Mouse (Mus musculus) hindbrain, embryonic 16.5 days (tissue): ENCODE results near the gene Atf7ip. TPM values are rescaled to one million over a fixed set of nuclear protein-coding genes. Genes with fewer than 3 reads are reported as not detected.

ENCODE experiments used
- ATAC-seq: fragments of 200-750 bp; cut with Nextera tagmentation; 2 replicates; pipeline ENCODE4 v1.8.0; 2017; ENCODE audit warnings: moderate TSS enrichment, moderate library complexity
- H3K27ac ChIP-seq: fragments of 300-500 bp; sonication (generic); 2 replicates; pipeline ENCODE4 v1.5.1; 2014; ENCODE audit warnings: low read depth, mild to moderate bottlenecking, control low read depth, low read length, moderate library complexity
- H3K27me3 ChIP-seq: fragments of 300-500 bp; sonication (generic); replicated peaks from 2 replicates; pipeline ENCODE4 v1.6.1; 2014; ENCODE audit warnings: low read length; ENCODE audit not compliant: control insufficient read depth, insufficient read depth
- H3K36me3 ChIP-seq: fragments of 300-500 bp; sonication (generic); 2 replicates; pipeline ENCODE4 v1.6.1; 2014; ENCODE audit warnings: mild to moderate bottlenecking, low read length, moderate library complexity, mixed read lengths; ENCODE audit not compliant: control insufficient read depth, insufficient read depth
- H3K4me1 ChIP-seq: fragments of 300-500 bp; sonication (generic); 2 replicates; pipeline ENCODE4 v1.6.1; 2014; ENCODE audit warnings: low read depth, low read length; ENCODE audit not compliant: control insufficient read depth, insufficient read depth
- H3K4me2 ChIP-seq: fragments of 300-500 bp; sonication (generic); 2 replicates; pipeline ENCODE4 v1.6.1; 2014; ENCODE audit warnings: mild to moderate bottlenecking, low read length, control low read depth, moderate library complexity
- H3K4me3 ChIP-seq: fragments of 300-500 bp; sonication (generic); 2 replicates; pipeline ENCODE4 v1.5.1; 2014; ENCODE audit warnings: mild to moderate bottlenecking, low read length, control low read depth, moderate library complexity
- H3K9ac ChIP-seq: fragments of 300-500 bp; sonication (generic); 2 replicates; pipeline ENCODE4 v1.6.1; 2014; ENCODE audit warnings: low read depth, mild to moderate bottlenecking, control low read depth, low read length, moderate library complexity
- H3K9me3 ChIP-seq: fragments of 300-500 bp; sonication (generic); 2 replicates; pipeline ENCODE4 v1.6.1; 2014; ENCODE audit warnings: mild to moderate bottlenecking, low read length, moderate library complexity; ENCODE audit not compliant: control insufficient read depth
- WGBS: fragments of 180-500 bp; shearing (Covaris S2); extraction: QIAGEN DNeasy Blood & Tissue Kit; methylation state at CpG from one replicate; pipeline ENCODE4 v1.1.7; 2014; 5-methylcytosine and 5-hydroxymethylcytosine counted together
- polyA plus RNA-seq: library from polyadenylated mRNA; unstranded; fragments of >200 nt; fragmentation: Nextera tagmentation; extraction: Ambion mirVana; gene quantifications from 2 replicates; pipeline ENCODE4 v1.2.1, GENCODE M21; 2015

Atf7ip gene
- polyA plus RNA-seq, 1 experiment from 2014 or later: 30.4 TPM

- H3K9ac ChIP-seq: no peak overlapping the region
- no peak overlapping the region for H3K27ac ChIP-seq
- H3K4me2 ChIP-seq: no peak overlapping the region
- no peak for ATAC-seq
- no peaks in the 10 kb centered on the region for H3K27me3 ChIP-seq
- 80% methylated on average over 6 of the region's 6 CpGs for WGBS
- no peaks in the 10 kb centered on the region for H3K9me3 ChIP-seq
- H3K4me3 ChIP-seq: no peak overlapping the region
- no peaks in the 10 kb centered on the region for H3K4me1 ChIP-seq
- no peaks in the 10 kb centered on the region for H3K36me3 ChIP-seq
Observed at GRCm38 (mm10) chr6:136633719-136634118, 127.8 kb downstream of the Atf7ip start.

- Histone ChIP-seq H3K4me1 (no peaks in the 10 kb centered on the region), H3K27ac (no peak overlapping the region), H3K9ac (no peak overlapping the region), H3K4me3 (no peak overlapping the region), H3K27me3 (no peaks in the 10 kb centered on the region), H3K36me3 (no peaks in the 10 kb centered on the region), H3K4me2 (no peak overlapping the region), H3K9me3 (no peaks in the 10 kb centered on the region)
- ATAC-seq: no peak
- 75% methylated on average over 3 of the region's 3 CpGs for WGBS
Observed at GRCm38 (mm10) chr6:136634982-136635381, 129.0 kb downstream of the Atf7ip start.

- Histone ChIP-seq H3K27ac (no peak overlapping the region), H3K4me2 (no peak overlapping the region), H3K27me3 (no peaks in the 10 kb centered on the region), H3K9me3 (no peaks in the 10 kb centered on the region; the same call in 1 of the 2 replicates), H3K4me3 (no peak overlapping the region), H3K9ac (no peak overlapping the region), H3K4me1 (no peaks in the 10 kb centered on the region), H3K36me3 (no peaks in the 10 kb centered on the region)
- WGBS: 93% methylated on average over 2 of the region's 2 CpGs
- no peak for ATAC-seq
Observed at GRCm38 (mm10) chr6:136644171-136644570, 138.2 kb downstream of the Atf7ip start.

- 54% methylated on average over 9 of the region's 9 CpGs for WGBS
- Histone ChIP-seq H3K9me3 (no peaks in the 10 kb centered on the region; the same call in 1 of the 2 replicates), H3K4me3 (no peak overlapping the region), H3K27ac (no peak overlapping the region), H3K4me2 (no peak overlapping the region), H3K9ac (no peak overlapping the region), H3K36me3 (no peaks in the 10 kb centered on the region), H3K4me1 (no peaks in the 10 kb centered on the region), H3K27me3 (no peaks in the 10 kb centered on the region)
- ATAC-seq: peak; percentile 45; the same call in 1 of the 2 replicates
Observed at GRCm38 (mm10) chr6:136645754-136646153, 139.8 kb downstream of the Atf7ip start.

GRCm38 (mm10) chr6:136646207-136646606, 140.2 kb downstream of the Atf7ip start:
- no peaks in the 10 kb centered on the region for H3K4me1 ChIP-seq
- H3K4me3 ChIP-seq: no peak overlapping the region
- no peaks in the 10 kb centered on the region for H3K36me3 ChIP-seq
- H3K9ac ChIP-seq: no peak overlapping the region
- H3K4me2 ChIP-seq: no peak overlapping the region
- peak; percentile 56 for ATAC-seq
- WGBS: 21% methylated on average over 6 of the region's 6 CpGs
- no peaks in the 10 kb centered on the region; the same call in 1 of the 2 replicates for H3K9me3 ChIP-seq
- no peak overlapping the region for H3K27ac ChIP-seq
- H3K27me3 ChIP-seq: no peaks in the 10 kb centered on the region

- Histone ChIP-seq H3K9ac (no peak overlapping the region), H3K27me3 (no peaks in the 10 kb centered on the region), H3K9me3 (no peaks in the 10 kb centered on the region; the same call in 1 of the 2 replicates), H3K27ac (no peak overlapping the region), H3K4me3 (no peak overlapping the region), H3K4me2 (no peak overlapping the region), H3K4me1 (no peaks in the 10 kb centered on the region), H3K36me3 (no peaks in the 10 kb centered on the region)
- ATAC-seq: no peak
- WGBS: 79% methylated on average over 10 of the region's 10 CpGs
Observed at GRCm38 (mm10) chr6:136647455-136647861, 141.5 kb downstream of the Atf7ip start.

- WGBS: 90% methylated on average over 8 of the region's 8 CpGs
- Histone ChIP-seq H3K36me3 (no peaks in the 10 kb centered on the region), H3K4me3 (no peak overlapping the region), H3K27me3 (no peaks in the 10 kb centered on the region), H3K9ac (no peak overlapping the region), H3K4me2 (no peak overlapping the region), H3K9me3 (no peaks in the 10 kb centered on the region), H3K27ac (no peak overlapping the region), H3K4me1 (no peaks in the 10 kb centered on the region)
- no peak for ATAC-seq
Observed at GRCm38 (mm10) chr6:136650664-136651063, 144.7 kb downstream of the Atf7ip start.

GRCm38 (mm10) chr6:136653331-136653730, 147.4 kb downstream of the Atf7ip start:
- WGBS: 71% methylated on average over 5 of the region's 5 CpGs
- Histone ChIP-seq H3K4me2 (no peak overlapping the region), H3K9me3 (no peaks in the 10 kb centered on the region), H3K27me3 (no peaks in the 10 kb centered on the region), H3K27ac (no peak overlapping the region), H3K4me1 (no peaks in the 10 kb centered on the region), H3K9ac (no peak overlapping the region), H3K36me3 (no peaks in the 10 kb centered on the region), H3K4me3 (no peak overlapping the region)
- no peak for ATAC-seq

- Histone ChIP-seq H3K36me3 (no peaks in the 10 kb centered on the region), H3K4me2 (no peak overlapping the region), H3K4me1 (no peaks in the 10 kb centered on the region), H3K27ac (no peak overlapping the region), H3K27me3 (no peaks in the 10 kb centered on the region), H3K9ac (no peak overlapping the region), H3K9me3 (no peaks in the 10 kb centered on the region), H3K4me3 (no peak overlapping the region)
- no peak for ATAC-seq
- 86% methylated on average over 20 of the region's 20 CpGs for WGBS
Observed at GRCm38 (mm10) chr6:136654470-136654869, 148.5 kb downstream of the Atf7ip start.

GRCm38 (mm10) chr6:136655786-136656185, 149.8 kb downstream of the Atf7ip start:
- H3K4me1 ChIP-seq: no peaks in the 10 kb centered on the region
- H3K27ac ChIP-seq: no peak overlapping the region
- no peak overlapping the region for H3K9ac ChIP-seq
- 73% methylated on average over 11 of the region's 11 CpGs for WGBS
- no peaks in the 10 kb centered on the region for H3K36me3 ChIP-seq
- H3K4me2 ChIP-seq: no peak overlapping the region
- no peak overlapping the region for H3K4me3 ChIP-seq
- H3K9me3 ChIP-seq: no peaks in the 10 kb centered on the region
- no peak for ATAC-seq
- H3K27me3 ChIP-seq: peaks cover 4% of the 10 kb centered on the region
